Mouse (Mus musculus): ENCODE measurements around the gene Hexb. TPM values are rescaled to one million over a fixed set of nuclear protein-coding genes. Genes with fewer than 3 reads are reported as not detected.

The Hexb gene
- 146 and 249 TPM in 2 replicates for polyA plus RNA-seq (2012; rRNA removed)

GRCm38 (mm10) chr13:97197932-97198562, at the start of gene Hexb:
Gene Hexb, minus strand, starts transcription at chr13:97198357.

GRCm38 (mm10) chr13:97240965-97241786, 43.0 kb upstream of the Hexb start, which contains the start of gene Enc1:
Gene Enc1, plus strand, starts transcription at chr13:97241105.

GRCm38 (mm10) chr13:97137466-97138400, 60.4 kb downstream of the Hexb start, which contains the start of the genes Gfm2 and Nsa2:
Gene Gfm2, plus strand, starts transcription at chr13:97137937.
Gene Nsa2, minus strand, starts transcription at chr13:97137937.

Other genes with a start within 250 kb of the Hexb start
- 0.19 and 0.20 TPM in 2 replicates for gene 1700029F12Rik, start 164.0 kb downstream of the Hexb start, polyA plus RNA-seq (2012; rRNA removed)
- 0.34 and 0.46 TPM in 2 replicates for gene Fam169a, start 131.1 kb downstream of the Hexb start, polyA plus RNA-seq (2012; rRNA removed)
- gene Gm6169, start 99.1 kb downstream of the Hexb start, polyA plus RNA-seq (2012; rRNA removed), result 2.9 and 3.4 TPM in 2 replicates
- 20.4 and 21.0 TPM in 2 replicates for gene Gfm2, start 60.4 kb downstream of the Hexb start, polyA plus RNA-seq (2012; rRNA removed)
- gene Nsa2, start 60.4 kb downstream of the Hexb start, polyA plus RNA-seq (2012; rRNA removed), result 17.1 and 19.4 TPM in 2 replicates
- gene Enc1, start 42.7 kb upstream of the Hexb start, polyA plus RNA-seq (2012; rRNA removed), result 20.1 and 20.8 TPM in 2 replicates